Mouse (Mus musculus) myocyte (in vitro differentiated cells): ENCODE data around the gene Polr3b. TPM values are rescaled to one million over a fixed set of nuclear protein-coding genes. Genes with fewer than 3 reads are reported as not detected.

Source experiments
- H3K27me3 ChIP-seq: one replicate; pipeline ENCODE4 v1.6.1; 2011; ENCODE audit not compliant: control insufficient read depth, insufficient read depth, insufficient read length
- H3K36me3 ChIP-seq: one replicate; pipeline ENCODE4 v1.6.1; 2011; ENCODE audit not compliant: control insufficient read depth, insufficient read depth
- H3K4me2 ChIP-seq: one replicate; pipeline ENCODE4 v1.6.1; 2011; ENCODE audit warnings: low read depth, control low read depth
- H3K4me3 ChIP-seq: one replicate; pipeline ENCODE4 v1.5.1; 2011; ENCODE audit warnings: mild to moderate bottlenecking, control low read depth, moderate library complexity
- H3K79me2 ChIP-seq: one replicate; pipeline ENCODE4 v1.6.1; 2011; ENCODE audit not compliant: control insufficient read depth, insufficient read depth
- H3ac ChIP-seq: one replicate; pipeline ENCODE4 v1.6.1; 2011; ENCODE audit not compliant: control insufficient read depth, insufficient read length
- CEBPB ChIP-seq: IDR thresholded peaks from 2 replicates; pipeline ENCODE4 v1.6.1; 2011; ENCODE audit warnings: mild to moderate bottlenecking, moderate library complexity; ENCODE audit not compliant: poor library complexity, insufficient read depth, severe bottlenecking
- E2F4 ChIP-seq: IDR thresholded peaks from one replicate; pipeline ENCODE4 v1.6.1; 2011; ENCODE audit warnings: mild to moderate bottlenecking, control low read depth, moderate library complexity; ENCODE audit not compliant: insufficient read depth
- MAX ChIP-seq: IDR thresholded peaks from one replicate; pipeline ENCODE4 v1.6.1; 2011; ENCODE audit warnings: low read depth, mild to moderate bottlenecking, control low read depth
- MYOD1 ChIP-seq, 3 experiments: IDR thresholded peaks; one replicate each; pipeline ENCODE4 v1.6.1; 2011; ENCODE audit warnings: control low read depth in 2 of 3, low read depth in 2 of 3, mild to moderate bottlenecking in 2 of 3, moderate library complexity in 1 of 3; ENCODE audit not compliant: insufficient read length in 2 of 3, control insufficient read depth in 1 of 3
- MYOG ChIP-seq, 3 experiments: IDR thresholded peaks; one replicate each; pipeline ENCODE4 v1.6.1; 2011; ENCODE audit warnings: control low read depth in 2 of 3, low read depth in 2 of 3, mild to moderate bottlenecking in 2 of 3; ENCODE audit not compliant: insufficient read length in 2 of 3, control insufficient read depth in 1 of 3, insufficient read depth in 1 of 3
- POLR2A ChIP-seq: IDR thresholded peaks from one replicate; pipeline ENCODE4 v1.6.1; 2011; ENCODE audit warnings: low read depth, mild to moderate bottlenecking, control low read depth, moderate library complexity; ENCODE audit not compliant: insufficient read length
- POLR2AphosphoS2 ChIP-seq: IDR thresholded peaks from one replicate; pipeline ENCODE4 v1.6.1; 2011; ENCODE audit warnings: low read depth, control low read depth; ENCODE audit not compliant: insufficient read length
- REST ChIP-seq: IDR thresholded peaks from one replicate; pipeline ENCODE4 v1.6.1; 2011; ENCODE audit warnings: mild to moderate bottlenecking, control low read depth, moderate library complexity; ENCODE audit not compliant: insufficient read depth, insufficient read length
- SRF ChIP-seq: IDR thresholded peaks from one replicate; pipeline ENCODE4 v1.6.1; 2011; ENCODE audit warnings: low read depth; ENCODE audit not compliant: control insufficient read depth, insufficient read length
- TCF12 ChIP-seq: IDR thresholded peaks from one replicate; pipeline ENCODE4 v1.6.1; 2011; ENCODE audit warnings: mild to moderate bottlenecking, control low read depth; ENCODE audit not compliant: poor library complexity, insufficient read depth, severe bottlenecking
- TCF3 ChIP-seq: IDR thresholded peaks from one replicate; pipeline ENCODE4 v1.6.1; 2011; ENCODE audit warnings: low read depth, control low read depth; ENCODE audit not compliant: insufficient read length
- USF1 ChIP-seq: IDR thresholded peaks from one replicate; pipeline ENCODE4 v1.6.1; 2011; ENCODE audit warnings: low read depth, mild to moderate bottlenecking, control low read depth, moderate library complexity
- polyA plus RNA-seq: library from polyadenylated mRNA; unstranded; fragments of >200 nt; fragmentation: generic; extraction: Trizol; gene quantifications from one replicate; pipeline ENCODE4 v1.2.1, GENCODE M21; 2012; ENCODE audit warnings: missing spikeins

The Polr3b gene
- polyA plus RNA-seq, 1 experiment: 8.5 TPM

DNA sequence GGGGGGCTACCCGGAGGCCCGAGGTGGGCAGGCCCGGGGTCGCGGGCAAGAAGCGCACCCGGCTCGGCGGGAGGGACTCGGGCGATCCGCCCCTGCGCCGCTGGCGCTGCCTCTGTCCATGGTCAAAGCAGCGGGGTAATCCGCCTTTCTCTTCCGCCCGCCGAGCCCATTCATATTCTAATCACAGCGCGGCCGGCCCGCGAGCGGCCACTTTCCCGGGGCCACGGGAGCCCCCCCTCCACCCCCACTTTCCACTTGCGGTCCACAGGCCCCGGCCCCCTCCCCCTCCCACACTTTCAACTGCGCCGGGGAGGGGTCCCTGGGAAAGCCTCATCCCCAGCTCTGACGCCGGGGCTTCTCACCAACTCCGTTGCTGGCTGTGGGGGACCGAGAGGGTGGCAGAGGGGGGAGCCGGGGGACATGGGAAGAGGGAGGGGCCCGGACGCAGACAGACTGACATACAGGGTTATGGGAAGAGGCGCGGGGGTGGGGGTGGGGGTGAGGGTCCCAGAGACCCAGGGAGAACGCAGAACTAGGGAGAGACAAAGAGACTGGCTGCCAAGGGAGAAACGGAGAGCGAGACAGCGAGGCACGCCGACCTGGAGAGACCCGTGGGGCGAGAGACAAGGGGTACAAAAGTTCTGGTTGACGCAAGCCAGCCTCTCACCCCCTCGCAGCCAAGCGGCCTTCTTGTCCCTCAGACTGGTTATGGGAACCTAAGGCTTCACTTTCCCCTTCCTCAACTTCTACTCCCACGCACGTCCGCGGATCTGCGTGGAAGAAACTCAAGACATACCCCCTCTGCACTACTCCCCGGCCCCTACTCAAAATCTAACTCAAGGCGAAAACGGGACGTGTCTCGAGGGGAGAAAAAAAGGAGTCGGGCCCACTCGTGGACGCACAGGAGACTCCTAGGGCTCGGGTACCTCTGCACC is 133.0 kb downstream of the Polr3b start:
- Histone ChIP-seq H3ac (no peak overlapping the region), H3K4me3 (no peak overlapping the region), H3K4me2 (no peak overlapping the region), H3K36me3 (no peaks in the 10 kb centered on the region), H3K27me3 (peaks cover 30% of the 10 kb centered on the region), H3K79me2 (no peaks in the 10 kb centered on the region)
- TF ChIP-seq MYOG (IDR thresholded peaks at IDR 0.05; ENCODE audit: control insufficient read depth in 1 of 3, insufficient read depth in 1 of 3, insufficient read length in 2 of 3, low read depth in 2 of 3): no peak
- TF ChIP-seq MAX: no peak

- H3K36me3 ChIP-seq: no peaks in the 10 kb centered on the region
- H3K4me2 ChIP-seq: no peak within 1 kb of the TSS
- H3K4me3 ChIP-seq: no peak within 1 kb of the TSS
- TF ChIP-seq MYOD1 (IDR thresholded peaks at IDR 0.05; ENCODE audit: control insufficient read depth in 1 of 3, insufficient read length in 2 of 3, low read depth in 2 of 3): no peak
- no peak for TF ChIP-seq TCF12
- TF ChIP-seq E2F4: no peak
- no peak for TF ChIP-seq MYOG (IDR thresholded peaks at IDR 0.05; ENCODE audit: control insufficient read depth in 1 of 3, insufficient read depth in 1 of 3, insufficient read length in 2 of 3, low read depth in 2 of 3)
- no peak for TF ChIP-seq CEBPB
- no peak for TF ChIP-seq REST
- TF ChIP-seq USF1: no peak
- no peak for TF ChIP-seq POLR2AphosphoS2
- no peak for TF ChIP-seq POLR2A
- TF ChIP-seq SRF: no peak
- H3K27me3 ChIP-seq: peaks cover 30% of the 10 kb centered on the region
- H3ac ChIP-seq: no peak within 1 kb of the TSS
- no peaks in the 10 kb centered on the region for H3K79me2 ChIP-seq
These were observed 133.7 kb downstream of the Polr3b start, which contains the start of gene Rfx4 for GRCm38 (mm10) chr10:84755786-84756203. Gene Rfx4 (plus strand): TSS chr10:84756062.

- Histone ChIP-seq H3K79me2 (no peaks in the 10 kb centered on the region), H3ac (no peak overlapping the region), H3K4me2 (no peak overlapping the region), H3K27me3 (peaks cover 30% of the 10 kb centered on the region), H3K4me3 (no peak overlapping the region), H3K36me3 (no peaks in the 10 kb centered on the region)
- TF ChIP-seq CEBPB (no peak), USF1 (no peak), MAX (no peak), REST (no peak), MYOG (IDR thresholded peaks at IDR 0.05; ENCODE audit: control insufficient read depth in 1 of 3, insufficient read depth in 1 of 3, insufficient read length in 2 of 3, low read depth in 2 of 3) (no peak), POLR2AphosphoS2 (no peak), TCF3 (no peak), POLR2A (no peak), MYOD1 (IDR thresholded peaks at IDR 0.05; ENCODE audit: control insufficient read depth in 1 of 3, insufficient read length in 2 of 3, low read depth in 2 of 3) (no peak), TCF12 (no peak), SRF (no peak), E2F4 (no peak)
These were observed 134.5 kb downstream of the Polr3b start for GRCm38 (mm10) chr10:84756435-84757095.

GRCm38 (mm10) chr10:84757426-84758199 is 135.5 kb downstream of the Polr3b start:
- Histone ChIP-seq H3K4me3 (no peak overlapping the region), H3ac (no peak overlapping the region), H3K36me3 (no peaks in the 10 kb centered on the region), H3K27me3 (peaks cover 39% of the 10 kb centered on the region), H3K4me2 (no peak overlapping the region), H3K79me2 (no peaks in the 10 kb centered on the region)
- TF ChIP-seq MYOD1 (IDR thresholded peaks at IDR 0.05; ENCODE audit: control insufficient read depth in 1 of 3, insufficient read length in 2 of 3, low read depth in 2 of 3): peak in 2 of 3 experiments; percentile 44 to 77
- TF ChIP-seq SRF: no peak
- peak in 2 of 3 experiments; percentile 77 to 82 for TF ChIP-seq MYOG (IDR thresholded peaks at IDR 0.05; ENCODE audit: control insufficient read depth in 1 of 3, insufficient read depth in 1 of 3, insufficient read length in 2 of 3, low read depth in 2 of 3)

DNA sequence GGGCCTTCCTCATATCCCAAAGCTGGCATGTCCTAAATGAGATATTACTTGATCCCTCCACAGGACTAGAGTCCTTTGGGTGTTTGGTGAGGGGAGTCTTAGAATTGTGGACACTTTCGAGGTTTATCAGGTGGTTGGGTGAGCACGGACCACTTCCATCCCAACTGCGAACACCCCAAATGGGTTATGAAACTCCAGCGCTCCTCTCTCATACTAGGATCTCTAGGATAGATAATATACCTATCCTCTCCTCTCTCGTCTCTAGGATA is 136.0 kb downstream of the Polr3b start:
- H3K27me3 ChIP-seq: peaks cover 43% of the 10 kb centered on the region
- no peak overlapping the region for H3ac ChIP-seq
- no peaks in the 10 kb centered on the region for H3K79me2 ChIP-seq
- no peak for TF ChIP-seq MYOD1 (IDR thresholded peaks at IDR 0.05; ENCODE audit: control insufficient read depth in 1 of 3, insufficient read length in 2 of 3, low read depth in 2 of 3)
- TF ChIP-seq POLR2A: no peak
- TF ChIP-seq USF1: no peak
- no peak for TF ChIP-seq MAX
- TF ChIP-seq CEBPB: no peak
- no peak for TF ChIP-seq SRF
- no peak for TF ChIP-seq TCF12
- no peak for TF ChIP-seq REST
- TF ChIP-seq TCF3: no peak
- no peak for TF ChIP-seq POLR2AphosphoS2
- no peak for TF ChIP-seq E2F4
- TF ChIP-seq MYOG (IDR thresholded peaks at IDR 0.05; ENCODE audit: control insufficient read depth in 1 of 3, insufficient read depth in 1 of 3, insufficient read length in 2 of 3, low read depth in 2 of 3): no peak
- no peak overlapping the region for H3K4me2 ChIP-seq
- no peak overlapping the region for H3K4me3 ChIP-seq
- no peaks in the 10 kb centered on the region for H3K36me3 ChIP-seq
